Comparison of ENCODE assay signal across 8 mouse cellular contexts in the genomic region with DNA sequence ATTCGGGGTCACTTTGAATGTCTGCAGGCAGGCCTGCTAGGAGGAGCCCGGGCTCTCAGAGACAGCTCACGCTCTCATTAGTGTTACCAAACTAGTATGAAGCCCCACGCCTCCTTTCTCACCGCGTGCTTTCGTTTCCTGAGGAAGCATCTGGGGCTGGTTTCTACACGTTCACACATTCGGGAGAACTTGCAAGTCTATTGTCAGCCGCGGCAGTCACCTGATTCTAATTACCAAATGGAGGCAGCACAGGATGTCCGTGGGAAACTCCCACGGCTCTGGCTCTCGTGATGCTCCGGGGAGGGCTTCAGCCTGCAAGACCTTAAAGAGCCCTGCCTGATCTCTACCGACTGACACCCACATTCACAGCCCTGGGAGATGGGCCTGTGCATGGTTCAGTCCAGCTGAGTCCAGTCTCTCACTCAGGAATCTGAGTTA. TPM values are rescaled to one million over a fixed set of nuclear protein-coding genes. Genes with fewer than 3 reads are reported as not detected.
A peak's percentile ranks its signal among the peaks of the same experiment; 100 is the strongest.
DNase-seq lines count a peak whose midpoint lies in the region; ATAC-seq and TF ChIP-seq lines count a peak whose summit lies in the region.

No protein-coding gene starts in this region.

- peaks cover 14% of the 10 kb centered on the region for H3K36me3 ChIP-seq in heart, embryonic 14.5 days (ENCODE audit: control insufficient read depth, insufficient read depth, low read length)
- H3K36me3 ChIP-seq in liver, embryonic 14.5 days (replicated peaks; ENCODE audit: control insufficient read depth, insufficient read depth, low read depth), result peaks cover 12% of the 10 kb centered on the region
- no peaks in the 10 kb centered on the region for H3K36me3 ChIP-seq in stomach, postnatal 0 days (ENCODE audit: control insufficient read depth, insufficient read depth, low read length)

- peak overlapping the region; percentile 93 to 100 for H3K27ac ChIP-seq in heart, embryonic 14.5 days (replicated peaks in 1 of 2; ENCODE audit: control insufficient read depth in 1 of 2, insufficient read depth in 1 of 2, low read depth in 2 of 2, low read length in 2 of 2)
- peak overlapping the region; percentile 79 for H3K27ac ChIP-seq in liver, embryonic 14.5 days
- peak overlapping the region; percentile 86 for H3K27ac ChIP-seq in stomach, postnatal 0 days (replicated peaks)

- H3K4me2 ChIP-seq in heart, embryonic 14.5 days (ENCODE audit: low read length), result peak overlapping the region; percentile 55
- H3K4me2 ChIP-seq in liver, embryonic 14.5 days (ENCODE audit: low read depth), result peak overlapping the region; percentile 76
- H3K4me2 ChIP-seq in stomach, postnatal 0 days (replicated peaks; ENCODE audit: low read depth), result peak overlapping the region; percentile 47

- H3K4me3 ChIP-seq in heart, embryonic 14.5 days (ENCODE audit: control insufficient read depth in 1 of 2, insufficient read depth in 1 of 2, low read depth in 1 of 2, low read length in 2 of 2), result peak overlapping the region; percentile 10 to 25
- H3K4me3 ChIP-seq in liver, embryonic 14.5 days (ENCODE audit: insufficient read depth in 1 of 2, low read depth in 2 of 2, low read length in 2 of 2), result peak overlapping the region; percentile 48 to 54
- H3K4me3 ChIP-seq in stomach, postnatal 0 days (ENCODE audit: low read depth, low read length), result peak overlapping the region; percentile 18

- WGBS in heart, embryonic 14.5 days, result 2% methylated on average over 16 of the region's 16 CpGs
- WGBS in liver, embryonic 14.5 days (ENCODE audit: insufficient replicate concordance), result 2% methylated on average over 16 of the region's 16 CpGs
- WGBS in stomach, postnatal 0 days, result 1% methylated on average over 16 of the region's 16 CpGs

- TF ChIP-seq EP300 in liver, embryonic 14.5 days (IDR thresholded peaks at IDR 0.05; ENCODE audit: low read depth), result no peak
- TF ChIP-seq EP300 in stomach, postnatal 0 days (optimal IDR thresholded peaks at IDR 0.05), result peak; percentile 32

- no peak for TF ChIP-seq CTCF in liver, embryonic 14.5 days (IDR thresholded peaks at IDR 0.05; ENCODE audit: low read depth)
- no peak for TF ChIP-seq CTCF in stomach, postnatal 0 days (IDR thresholded peaks at IDR 0.05; ENCODE audit: low read depth)

- H3K9ac ChIP-seq in heart, embryonic 14.5 days (ENCODE audit: low read length), result peak overlapping the region; percentile 44
- H3K9ac ChIP-seq in liver, embryonic 14.5 days (replicated peaks), result peak overlapping the region; percentile 72
- H3K9ac ChIP-seq in stomach, postnatal 0 days (ENCODE audit: low read length), result peak overlapping the region; percentile 41

- H3K4me1 ChIP-seq in heart, embryonic 14.5 days (ENCODE audit: control insufficient read depth in 2 of 2, insufficient read depth in 2 of 2, low read length in 2 of 2), result peaks cover 22 to 39% of the 10 kb centered on the region in 2 experiments
- peaks cover 30 to 35% of the 10 kb centered on the region in 2 experiments for H3K4me1 ChIP-seq in liver, embryonic 14.5 days (replicated peaks; ENCODE audit: control insufficient read depth in 2 of 2, insufficient read depth in 2 of 2, low read length in 1 of 2)
- H3K4me1 ChIP-seq in stomach, postnatal 0 days (replicated peaks; ENCODE audit: control insufficient read depth, insufficient read depth), result peaks cover 18% of the 10 kb centered on the region; the same call in 1 of the 2 replicates

- H3K27me3 ChIP-seq in heart, embryonic 14.5 days (ENCODE audit: control insufficient read depth, insufficient read depth, low read length), result no peaks in the 10 kb centered on the region
- H3K27me3 ChIP-seq in liver, embryonic 14.5 days (ENCODE audit: control insufficient read depth, insufficient read depth, low read length), result no peaks in the 10 kb centered on the region
- no peaks in the 10 kb centered on the region for H3K27me3 ChIP-seq in stomach, postnatal 0 days (ENCODE audit: control insufficient read depth, insufficient read depth, low read length)

- peak; percentile 32 for ATAC-seq in heart, embryonic 14.5 days (ENCODE audit: insufficient number of reproducible peaks, insufficient read depth, low FRiP score, low read depth)
- ATAC-seq in liver, embryonic 14.5 days (ENCODE audit: insufficient read depth), result no peak
- ATAC-seq in stomach, postnatal 0 days (ENCODE audit: low FRiP score, low TSS enrichment), result peak; percentile 22

- H3K9me3 ChIP-seq in heart, embryonic 14.5 days (ENCODE audit: control insufficient read depth, low read length), result no peaks in the 10 kb centered on the region
- no peaks in the 10 kb centered on the region for H3K9me3 ChIP-seq in liver, embryonic 14.5 days (ENCODE audit: control insufficient read depth, low read length)
- no peaks in the 10 kb centered on the region for H3K9me3 ChIP-seq in stomach, postnatal 0 days (ENCODE audit: control insufficient read depth, low read length)

- DNase-seq in B cell, adult 2 months, result peak; percentile 88 to 91
- DNase-seq in adrenal gland, postnatal 14 days, result peak; percentile 83
- DNase-seq in fibroblast of lung, adult 2 months (ENCODE audit: low read depth), result peak; percentile 97
- DNase-seq in kidney, postnatal 10 days, result peak; percentile 84
- DNase-seq in liver, embryonic 14.5 days (ENCODE audit: low read depth in 3 of 3, low spot score in 3 of 3), result peak in 1 of 3 experiments; percentile 70
- peak; percentile 96 for DNase-seq in natural killer cell, adult 2 months (ENCODE audit: low spot score in 2 of 2)
- DNase-seq in stomach, postnatal 0 days (ENCODE audit: low spot score), result peak; percentile 74

RNA-seq across cellular contexts. Expression of a gene that starts 3.0 kb away (rescaled TPM):
- 110 and 149 TPM in 2 replicates for total RNA-seq in adrenal gland, postnatal 14 days (2021)
- 133 and 137 TPM in 2 replicates for polyA plus RNA-seq in heart, embryonic 14.5 days (2014; fragmentation: Nextera tagmentation; extraction: Ambion mirVana)
- 25.4 and 43.4 TPM in 2 replicates for polyA plus RNA-seq in liver, embryonic 14.5 days (2012; rRNA removed)
- polyA plus RNA-seq in liver, embryonic 14.5 days (2014; fragmentation: Nextera tagmentation; extraction: Ambion mirVana), result 80.2 and 81.9 TPM in 2 replicates
- polyA plus RNA-seq in stomach, postnatal 0 days (2015; fragmentation: Nextera tagmentation; extraction: Ambion mirVana), result 101 TPM in 2 replicates

RNA-seq across cellular contexts. Expression of a gene that starts 18.6 kb away (rescaled TPM):
- total RNA-seq in adrenal gland, postnatal 14 days (2021), result 1.9 and 4.7 TPM in 2 replicates
- polyA plus RNA-seq in heart, embryonic 14.5 days (2014; fragmentation: Nextera tagmentation; extraction: Ambion mirVana), result 0.36 and 0.38 TPM in 2 replicates
- polyA plus RNA-seq in liver, embryonic 14.5 days (2012; rRNA removed), result 1.6 and 2.1 TPM in 2 replicates
- 2.3 and 2.5 TPM in 2 replicates for polyA plus RNA-seq in liver, embryonic 14.5 days (2014; fragmentation: Nextera tagmentation; extraction: Ambion mirVana)
- 0.10 and 0.11 TPM in 2 replicates for polyA plus RNA-seq in stomach, postnatal 0 days (2015; fragmentation: Nextera tagmentation; extraction: Ambion mirVana)

RNA-seq across cellular contexts. Expression of a gene that starts 21.1 kb away (rescaled TPM):
- total RNA-seq in adrenal gland, postnatal 14 days (2021), result 119 and 125 TPM in 2 replicates
- 144 and 147 TPM in 2 replicates for polyA plus RNA-seq in heart, embryonic 14.5 days (2014; fragmentation: Nextera tagmentation; extraction: Ambion mirVana)
- polyA plus RNA-seq in liver, embryonic 14.5 days (2012; rRNA removed), result 33.2 and 49.6 TPM in 2 replicates
- 108 and 110 TPM in 2 replicates for polyA plus RNA-seq in liver, embryonic 14.5 days (2014; fragmentation: Nextera tagmentation; extraction: Ambion mirVana)
- polyA plus RNA-seq in stomach, postnatal 0 days (2015; fragmentation: Nextera tagmentation; extraction: Ambion mirVana), result 83.7 and 88.1 TPM in 2 replicates

RNA-seq across cellular contexts. Expression of a gene that starts 43.9 kb away (rescaled TPM):
- total RNA-seq in adrenal gland, postnatal 14 days (2021), result 90.1 and 94.3 TPM in 2 replicates
- polyA plus RNA-seq in heart, embryonic 14.5 days (2014; fragmentation: Nextera tagmentation; extraction: Ambion mirVana), result 50.1 and 63.0 TPM in 2 replicates
- 8.8 and 12.0 TPM in 2 replicates for polyA plus RNA-seq in liver, embryonic 14.5 days (2012; rRNA removed)
- 19.0 and 23.6 TPM in 2 replicates for polyA plus RNA-seq in liver, embryonic 14.5 days (2014; fragmentation: Nextera tagmentation; extraction: Ambion mirVana)
- 171 and 179 TPM in 2 replicates for polyA plus RNA-seq in stomach, postnatal 0 days (2015; fragmentation: Nextera tagmentation; extraction: Ambion mirVana)
